Mouse (Mus musculus) B cell, adult (primary cell): ENCODE measurements around the gene Tprg. TPM values are rescaled to one million over a fixed set of nuclear protein-coding genes. Genes with fewer than 3 reads are reported as not detected.

ENCODE experiments used
- total RNA-seq: library from RNA; stranded (reverse); gene quantifications from 4 replicates; pipeline ENCODE4 v1.2.4, GENCODE M21; 2023; ENCODE audit not compliant: inconsistent age

Tprg gene
- not detected in 4 replicates for total RNA-seq

GRCm38 (mm10) chr16:25286517-25286916 is at the start of gene Tprg:
Gene Tprg, plus strand, starts transcription at chr16:25286817.

